Mouse (Mus musculus) MEL (cell line): ENCODE results near the gene Abcg2. TPM values are rescaled to one million over a fixed set of nuclear protein-coding genes. Genes with fewer than 3 reads are reported as not detected.

Experiments used
- DNase-seq: peaks from one replicate; pipeline ENCODE4 v3.0.0; 2011; ENCODE audit warnings: low read depth, low spot score
- H3K27ac ChIP-seq: 2 replicates; pipeline ENCODE4 v1.5.1; 2012; ENCODE audit warnings: low read depth, mild to moderate bottlenecking, control low read depth, low read length, moderate library complexity; ENCODE audit not compliant: control insufficient read depth
- H3K27me3 ChIP-seq, 2 experiments: fragments of 150-350 bp in 1 of 2; sonication (generic) in 1 of 2; 2 replicates each; pipeline ENCODE4 v1.6.1; 2012; ENCODE audit warnings: low read length in 2 of 2, mild to moderate bottlenecking in 2 of 2, improper control_type of control experiment in 1 of 2, moderate library complexity in 1 of 2; ENCODE audit not compliant: insufficient read depth in 2 of 2, control insufficient read depth in 1 of 2
- H3K36me3 ChIP-seq, 2 experiments: 2 replicates each; pipeline ENCODE4 v1.6.1; 2012 to 2014; ENCODE audit warnings: low read length in 2 of 2, improper control_type of control experiment in 1 of 2, inconsistent platforms in 1 of 2, mild to moderate bottlenecking in 1 of 2; ENCODE audit not compliant: insufficient read depth in 2 of 2, control insufficient read depth in 1 of 2
- H3K4me1 ChIP-seq, 2 experiments: fragments of 150-350 bp in 1 of 2; sonication (generic) in 1 of 2; 2 replicates each; pipeline ENCODE4 v1.6.1; 2012; ENCODE audit warnings: low read length in 2 of 2, improper control_type of control experiment in 1 of 2, mild to moderate bottlenecking in 1 of 2; ENCODE audit not compliant: insufficient read depth in 2 of 2, control insufficient read depth in 1 of 2
- H3K4me3 ChIP-seq, 2 experiments: fragments of 150-350 bp in 1 of 2; sonication (generic) in 1 of 2; 2 replicates each; pipeline ENCODE4 v1.5.1; 2012; ENCODE audit warnings: low read depth in 2 of 2, low read length in 2 of 2, mild to moderate bottlenecking in 2 of 2, moderate library complexity in 2 of 2, control low read depth in 1 of 2, improper control_type of control experiment in 1 of 2; ENCODE audit not compliant: control insufficient read depth in 1 of 2, insufficient read depth in 1 of 2
- H3K79me2 ChIP-seq: 2 replicates; pipeline ENCODE4 v1.6.1; 2012; ENCODE audit warnings: mild to moderate bottlenecking, low read length, moderate library complexity; ENCODE audit not compliant: control insufficient read depth, poor library complexity, insufficient read depth
- H3K9ac ChIP-seq: 2 replicates; pipeline ENCODE4 v1.6.1; 2012; ENCODE audit warnings: low read depth, mild to moderate bottlenecking, control low read depth, low read length, moderate library complexity; ENCODE audit not compliant: control insufficient read depth, poor library complexity, severe bottlenecking
- H3K9me3 ChIP-seq: fragments of 150-350 bp; sonication (generic); replicated peaks from 2 replicates; pipeline ENCODE4 v1.6.1; 2012; ENCODE audit warnings: mild to moderate bottlenecking, low read length, improper control_type of control experiment, moderate library complexity; ENCODE audit not compliant: insufficient read depth
- BHLHE40 ChIP-seq: IDR thresholded peaks from 2 replicates; pipeline ENCODE4 v1.6.1; 2012; ENCODE audit warnings: low read depth, mild to moderate bottlenecking, inconsistent platforms, low read length, improper control_type of control experiment, borderline replicate concordance
- CHD2 ChIP-seq: IDR thresholded peaks from 2 replicates; pipeline ENCODE4 v1.6.1; 2011; ENCODE audit warnings: low read length, improper control_type of control experiment
- CTCF ChIP-seq, 3 experiments: IDR thresholded peaks in 2 of 3; conservative IDR thresholded peaks in 1 of 3; 2 replicates each; pipeline ENCODE4 v1.5.1; 2011 to 2012; ENCODE audit warnings: low read length in 3 of 3, low read depth in 2 of 3, mild to moderate bottlenecking in 2 of 3, improper control_type of control experiment in 1 of 3, inconsistent platforms in 1 of 3, mixed read lengths in 1 of 3, moderate library complexity in 1 of 3; ENCODE audit not compliant: control insufficient read depth in 1 of 3, insufficient read depth in 1 of 3, poor library complexity in 1 of 3, severe bottlenecking in 1 of 3
- E2F4 ChIP-seq: IDR thresholded peaks from 2 replicates; pipeline ENCODE4 v1.6.1; 2011; ENCODE audit warnings: low read depth, low read length, improper control_type of control experiment, borderline replicate concordance
- ELF1 ChIP-seq: IDR thresholded peaks from 2 replicates; pipeline ENCODE4 v1.6.1; 2014; ENCODE audit warnings: low read depth, mild to moderate bottlenecking, inconsistent platforms, low read length, improper control_type of control experiment, moderate library complexity
- EP300 ChIP-seq, 2 experiments: IDR thresholded peaks; 2 replicates each; pipeline ENCODE4 v1.6.1; 2011; ENCODE audit warnings: improper control_type of control experiment in 2 of 2, low read length in 2 of 2, low read depth in 1 of 2, mild to moderate bottlenecking in 1 of 2
- ETS1 ChIP-seq: IDR thresholded peaks from 2 replicates; pipeline ENCODE4 v1.6.1; 2012; ENCODE audit warnings: low read depth, mild to moderate bottlenecking, inconsistent platforms, low read length, improper control_type of control experiment, moderate library complexity
- GATA1 ChIP-seq: IDR thresholded peaks from 2 replicates; pipeline ENCODE4 v1.6.1; 2011; ENCODE audit warnings: low read depth, low read length, improper control_type of control experiment
- HCFC1 ChIP-seq: IDR thresholded peaks from 2 replicates; pipeline ENCODE4 v1.6.1; 2012; ENCODE audit warnings: low read depth, mild to moderate bottlenecking, inconsistent platforms, low read length, improper control_type of control experiment, moderate library complexity
- JUND ChIP-seq: IDR thresholded peaks from 2 replicates; pipeline ENCODE4 v1.6.1; 2011; ENCODE audit warnings: low read depth, mild to moderate bottlenecking, improper control_type of control experiment, low read length
- MAX ChIP-seq: IDR thresholded peaks from 2 replicates; pipeline ENCODE4 v1.6.1; 2011; ENCODE audit warnings: low read length, improper control_type of control experiment
- MAZ ChIP-seq: IDR thresholded peaks from 2 replicates; pipeline ENCODE4 v1.6.1; 2012; ENCODE audit warnings: low read depth, mild to moderate bottlenecking, inconsistent platforms, low read length, improper control_type of control experiment
- MXI1 ChIP-seq: IDR thresholded peaks from 2 replicates; pipeline ENCODE4 v1.6.1; 2011; ENCODE audit warnings: mild to moderate bottlenecking, low read depth, low read length, improper control_type of control experiment
- NRF1 ChIP-seq: IDR thresholded peaks from 2 replicates; pipeline ENCODE4 v1.6.1; 2014; ENCODE audit warnings: low read depth, mild to moderate bottlenecking, inconsistent platforms, low read length, improper control_type of control experiment, moderate library complexity; ENCODE audit not compliant: poor library complexity, insufficient read depth, severe bottlenecking
- RCOR1 ChIP-seq: IDR thresholded peaks from 2 replicates; pipeline ENCODE4 v1.6.1; 2012; ENCODE audit warnings: low read depth, mild to moderate bottlenecking, inconsistent platforms, low read length, improper control_type of control experiment
- SIN3A ChIP-seq: IDR thresholded peaks from 2 replicates; pipeline ENCODE4 v1.6.1; 2012; ENCODE audit warnings: low read length, improper control_type of control experiment, inconsistent platforms
- SMC3 ChIP-seq: IDR thresholded peaks from 2 replicates; pipeline ENCODE4 v1.6.1; 2011; ENCODE audit warnings: low read depth, low read length, improper control_type of control experiment
- TAL1 ChIP-seq: IDR thresholded peaks from 2 replicates; pipeline ENCODE4 v1.6.1; 2012; ENCODE audit warnings: mild to moderate bottlenecking, inconsistent platforms, low read length, moderate library complexity, mixed read lengths
- UBTF ChIP-seq: IDR thresholded peaks from 2 replicates; pipeline ENCODE4 v1.6.1; 2012; ENCODE audit warnings: low read depth, mild to moderate bottlenecking, inconsistent platforms, low read length, improper control_type of control experiment, moderate library complexity, borderline replicate concordance; ENCODE audit not compliant: insufficient read depth
- USF1 ChIP-seq: IDR thresholded peaks from 2 replicates; pipeline ENCODE4 v1.6.1; 2014; ENCODE audit warnings: low read depth, mild to moderate bottlenecking, inconsistent platforms, low read length, improper control_type of control experiment, moderate library complexity
- USF2 ChIP-seq, 2 experiments: IDR thresholded peaks; 2 replicates each; pipeline ENCODE4 v1.6.1; 2011 to 2012; ENCODE audit warnings: improper control_type of control experiment in 2 of 2, low read length in 2 of 2, borderline replicate concordance in 1 of 2, inconsistent platforms in 1 of 2, low read depth in 1 of 2, mild to moderate bottlenecking in 1 of 2; ENCODE audit not compliant: insufficient read depth in 1 of 2
- ZMIZ1 ChIP-seq: IDR thresholded peaks from 2 replicates; pipeline ENCODE4 v1.6.1; 2012; ENCODE audit warnings: low read depth, mild to moderate bottlenecking, inconsistent platforms, low read length, improper control_type of control experiment, moderate library complexity
- polyA plus RNA-seq, 2 experiments: library from polyadenylated mRNA; stranded (reverse) in 1 of 2; unstranded in 1 of 2; fragments of >175 nt in 1 of 2; fragments of >200 nt in 1 of 2; gene quantifications; 2 replicates each; pipeline versions ENCODE4 v1.2.1 to v1.2.4; 2012; ENCODE audit warnings: low replicate concordance in 2 of 2, low read depth in 1 of 2; ENCODE audit not compliant: insufficient read length in 2 of 2, insufficient read depth in 1 of 2, missing spikeins in 1 of 2
- total RNA-seq: library from RNA; depleted of rRNA; stranded (reverse); fragments of 300-350 nt; gene quantifications from 2 replicates; pipeline ENCODE4 v1.2.3, GENCODE M21; 2012

Abcg2 gene
- total and polyA plus RNA-seq, 3 experiments = 14.4 to 20.9 TPM; not detected in 1

- Histone ChIP-seq H3K9me3 (no peaks in the 10 kb centered on the region), H3K27me3 (no peaks in the 10 kb centered on the region), H3K4me1 (no peaks in the 10 kb centered on the region), H3K79me2 (no peaks in the 10 kb centered on the region), H3K27ac (no peak overlapping the region), H3K4me3 (no peak overlapping the region), H3K36me3 (no peaks in the 10 kb centered on the region), H3K9ac (no peak overlapping the region)
- TF ChIP-seq BHLHE40 = no peak
- no peak for TF ChIP-seq JUND
- TF ChIP-seq SMC3 = no peak
- TF ChIP-seq HCFC1 = no peak
- TF ChIP-seq E2F4 = no peak
- no peak for TF ChIP-seq ETS1
- TF ChIP-seq MAX = no peak
- no peak for TF ChIP-seq RCOR1
- no peak for TF ChIP-seq MAZ
- no peak for TF ChIP-seq ZMIZ1
- no peak for TF ChIP-seq CHD2
- no peak for TF ChIP-seq GATA1
- no peak for TF ChIP-seq UBTF
- no peak for DNase-seq
Observed at GRCm38 (mm10) chr6:58629238-58629637, 44.9 kb downstream of the Abcg2 start.

DNA sequence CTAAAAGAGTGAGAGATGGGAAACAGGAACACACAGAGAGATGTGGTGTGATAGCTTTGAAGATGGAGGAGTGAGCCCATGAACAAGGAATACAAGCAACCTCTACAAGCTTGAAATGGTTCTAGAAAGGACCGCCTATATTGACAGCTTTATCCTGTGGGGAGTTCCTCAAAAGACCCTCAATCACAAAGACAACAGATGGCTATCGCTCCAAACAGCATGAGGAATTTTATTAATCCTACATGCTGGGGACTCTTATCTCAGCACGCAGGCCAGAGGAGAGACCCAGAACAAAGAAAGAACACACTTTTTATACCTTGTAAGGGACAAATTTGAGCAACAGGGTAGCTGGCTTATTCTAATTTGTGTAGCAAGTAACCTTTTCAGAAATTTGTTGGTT, 48.1 kb downstream of the Abcg2 start:
- no peaks in the 10 kb centered on the region for H3K9me3 ChIP-seq
- H3K4me1 ChIP-seq = no peaks in the 10 kb centered on the region
- H3K27ac ChIP-seq = no peak overlapping the region
- no peaks in the 10 kb centered on the region for H3K79me2 ChIP-seq
- no peak overlapping the region for H3K9ac ChIP-seq
- H3K27me3 ChIP-seq = no peaks in the 10 kb centered on the region
- DNase-seq = no peak
- TF ChIP-seq ELF1 (no peak), MAZ (no peak), USF1 (no peak), JUND (no peak), MAX (no peak), E2F4 (no peak), SIN3A (no peak), CTCF (IDR thresholded peaks at IDR 0.05 in 2 of 3, conservative IDR thresholded peaks at IDR 0.05 in 1 of 3; ENCODE audit: control insufficient read depth in 1 of 3, insufficient read depth in 1 of 3, low read depth in 2 of 3, low read length in 3 of 3, poor library complexity in 1 of 3, severe bottlenecking in 1 of 3) (no peak), USF2 (IDR thresholded peaks at IDR 0.05; ENCODE audit: borderline replicate concordance in 1 of 2, insufficient read depth in 1 of 2, low read depth in 1 of 2, low read length in 2 of 2) (no peak), EP300 (IDR thresholded peaks at IDR 0.05; ENCODE audit: low read depth in 1 of 2, low read length in 2 of 2) (no peak), MXI1 (no peak), ETS1 (no peak), NRF1 (no peak), CHD2 (no peak), TAL1 (no peak), SMC3 (no peak)
- H3K4me3 ChIP-seq = no peak overlapping the region
- no peaks in the 10 kb centered on the region for H3K36me3 ChIP-seq
